Mouse (Mus musculus): ENCODE data around the gene Slc6a5.

DNA sequence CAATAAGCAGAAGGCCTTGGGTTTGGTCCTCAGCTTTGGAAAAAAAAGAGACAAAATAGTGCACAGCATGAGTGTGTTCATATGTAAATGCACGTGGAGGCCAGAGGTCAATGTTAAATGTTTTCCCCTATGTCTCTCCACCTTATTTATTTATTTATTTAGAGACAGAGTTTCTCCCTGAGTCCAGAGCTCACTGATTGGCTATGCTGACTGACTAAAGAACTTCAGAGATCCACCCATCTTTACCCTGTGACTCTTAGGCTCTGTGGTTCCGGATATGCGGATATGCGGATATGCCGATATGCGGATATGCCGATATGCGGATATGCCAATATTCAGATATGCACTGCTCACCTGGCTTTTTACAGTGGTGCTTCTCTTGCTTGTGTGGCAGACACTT lies 76.0 kb downstream of the Slc6a5 start:
- TF ChIP-seq CTCF (IDR thresholded peaks at IDR 0.05): no peak
- TF ChIP-seq EP300 (IDR thresholded peaks at IDR 0.05): no peak
